Mouse (Mus musculus): ENCODE data around the gene Slc25a54.

DNA sequence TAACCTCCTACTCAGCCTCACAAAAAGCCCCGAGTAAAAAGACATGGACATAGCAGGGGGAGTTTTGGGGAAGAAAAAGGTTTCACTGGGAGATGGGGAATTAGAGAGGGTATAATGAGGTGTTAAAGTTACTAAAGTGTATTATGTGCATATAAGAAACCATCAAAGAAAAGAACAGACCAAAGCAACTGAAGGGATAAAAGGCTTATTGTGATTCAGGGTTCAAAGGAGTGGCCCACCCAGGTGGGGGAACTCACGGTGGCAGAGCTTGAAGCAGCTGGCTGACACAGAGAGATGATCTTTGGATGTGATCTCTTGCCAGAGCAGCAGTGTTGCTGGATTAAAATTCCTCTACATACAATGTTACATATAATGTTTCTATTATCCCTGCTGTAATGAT lies 8.2 kb downstream of the Slc25a54 start:
- TF ChIP-seq POLR2A (IDR thresholded peaks at IDR 0.05; ENCODE audit: insufficient read depth, low read length) (no peak), CTCF (IDR thresholded peaks at IDR 0.05; ENCODE audit: low read depth, low read length) (no peak)
